Mouse (Mus musculus) limb, embryonic 14.5 days (tissue): ENCODE measurements around the gene Gm11937. TPM values are rescaled to one million over a fixed set of nuclear protein-coding genes. Genes with fewer than 3 reads are reported as not detected.
"Not testable (repeated sequence)": the region's sequence is repeated elsewhere in the genome, so short reads cannot be mapped to it uniquely, and the experiment has no call there.

ENCODE experiments used
- ATAC-seq: fragments of 200-750 bp; cut with Nextera tagmentation; 2 replicates; pipeline ENCODE4 v1.8.0; 2017; ENCODE audit warnings: low read depth, moderate number of reproducible peaks, moderate TSS enrichment; ENCODE audit not compliant: low FRiP score
- DNase-seq: peaks from one replicate; pipeline ENCODE4 v3.0.0-alpha.2; 2015; ENCODE audit warnings: low spot score
- H3K27ac ChIP-seq: fragments of 300-500 bp; sonication (generic); replicated peaks from 2 replicates; pipeline ENCODE4 v1.5.1; 2014; ENCODE audit warnings: low read depth, mild to moderate bottlenecking, low read length, moderate library complexity, mixed read lengths
- H3K27me3 ChIP-seq: fragments of 300-500 bp; sonication (generic); 2 replicates; pipeline ENCODE4 v1.6.1; 2014; ENCODE audit warnings: low read length, mixed read lengths; ENCODE audit not compliant: control insufficient read depth, insufficient read depth
- H3K36me3 ChIP-seq: fragments of 300-500 bp; sonication (generic); 2 replicates; pipeline ENCODE4 v1.6.1; 2014; ENCODE audit warnings: mild to moderate bottlenecking, low read length, moderate library complexity, mixed read lengths; ENCODE audit not compliant: control insufficient read depth, insufficient read depth
- H3K4me1 ChIP-seq: fragments of 300-500 bp; sonication (generic); 2 replicates; pipeline ENCODE4 v1.6.1; 2014; ENCODE audit warnings: antibody characterized with exemption, low read length, mixed read lengths; ENCODE audit not compliant: control insufficient read depth, insufficient read depth
- H3K4me2 ChIP-seq: fragments of 300-500 bp; sonication (generic); replicated peaks from 2 replicates; pipeline ENCODE4 v1.6.1; 2014; ENCODE audit warnings: low read depth, mild to moderate bottlenecking, low read length, moderate library complexity; ENCODE audit not compliant: severe bottlenecking
- H3K4me3 ChIP-seq: fragments of 300-500 bp; sonication (generic); replicated peaks from 2 replicates; pipeline ENCODE4 v1.5.1; 2014; ENCODE audit warnings: low read length
- H3K9ac ChIP-seq: fragments of 300-500 bp; sonication (generic); 2 replicates; pipeline ENCODE4 v1.6.1; 2014; ENCODE audit warnings: mild to moderate bottlenecking, low read depth, low read length, moderate library complexity; ENCODE audit not compliant: severe bottlenecking
- H3K9me3 ChIP-seq: fragments of 300-500 bp; sonication (generic); 2 replicates; pipeline ENCODE4 v1.6.1; 2016; ENCODE audit warnings: low read length; ENCODE audit not compliant: control insufficient read depth
- POLR2A ChIP-seq: fragments of 200-500 bp; IDR thresholded peaks from 2 replicates; pipeline ENCODE4 v1.8.0; 2012; ENCODE audit warnings: inconsistent platforms, mild to moderate bottlenecking, moderate library complexity, borderline replicate concordance; ENCODE audit not compliant: insufficient read depth, insufficient read length; ENCODE audit errors: extremely low read depth
- WGBS: fragments of 180-500 bp; shearing (Covaris S2); extraction: QIAGEN DNeasy Blood & Tissue Kit; methylation state at CpG from one replicate; pipeline ENCODE4 v1.1.7; 2014; 5-methylcytosine and 5-hydroxymethylcytosine counted together
- polyA plus RNA-seq, 2 experiments: library from polyadenylated mRNA; depleted of rRNA in 1 of 2; stranded (reverse) in 1 of 2; unstranded in 1 of 2; fragments of >200 nt; fragmentation: Nextera tagmentation in 1 of 2; extraction: Ambion mirVana in 1 of 2; gene quantifications; 2 replicates each; pipeline versions ENCODE4 v1.2.1 to v1.2.3; 2012 to 2014

The Gm11937 gene
- polyA plus RNA-seq, 2 experiments, result not detected

- Histone ChIP-seq H3K36me3 (no peaks in the 10 kb centered on the region), H3K4me2 (no peak overlapping the region), H3K4me1 (no peaks in the 10 kb centered on the region), H3K9me3 (no peaks in the 10 kb centered on the region), H3K27ac (no peak overlapping the region), H3K27me3 (no peaks in the 10 kb centered on the region), H3K9ac (no peak overlapping the region), H3K4me3 (no peak overlapping the region)
- DNase-seq, result no peak
- WGBS, result 76% methylated on average over 3 of the region's 3 CpGs
- TF ChIP-seq POLR2A, result no peak
- ATAC-seq, result no peak
These were observed 20.9 kb upstream of the Gm11937 start for GRCm38 (mm10) chr11:99630890-99631289.

- no peak within 1 kb of the TSS for H3K27ac ChIP-seq
- no peak within 1 kb of the TSS for H3K4me2 ChIP-seq
- H3K27me3 ChIP-seq, result no peaks in the 10 kb centered on the region
- H3K4me3 ChIP-seq, result no peak within 1 kb of the TSS
- ATAC-seq (no peak), DNase-seq (no peak)
- H3K9ac ChIP-seq, result no peak within 1 kb of the TSS
- TF ChIP-seq POLR2A, result no peak
- WGBS, result 77% methylated on average over 4 of the region's 4 CpGs
- H3K4me1 ChIP-seq, result no peaks in the 10 kb centered on the region
- H3K9me3 ChIP-seq, result no peaks in the 10 kb centered on the region
- no peaks in the 10 kb centered on the region for H3K36me3 ChIP-seq
These were observed 18.1 kb upstream of the Gm11937 start, which contains the start of gene Krtap4-1 for GRCm38 (mm10) chr11:99628138-99628537. Krtap4-1 (minus strand) TSS chr11:99628238.

- Histone ChIP-seq H3K36me3 (no peaks in the 10 kb centered on the region), H3K9ac (no peak within 1 kb of the TSS), H3K4me2 (no peak within 1 kb of the TSS), H3K27me3 (no peaks in the 10 kb centered on the region), H3K4me3 (no peak within 1 kb of the TSS), H3K27ac (no peak within 1 kb of the TSS), H3K4me1 (no peaks in the 10 kb centered on the region), H3K9me3 (no peaks in the 10 kb centered on the region)
- ATAC-seq (no peak), DNase-seq (no peak)
- no peak for TF ChIP-seq POLR2A
- 74% methylated on average over 2 of the region's 2 CpGs for WGBS
These were observed 10.3 kb upstream of the Gm11937 start, which contains the start of gene Gm11562 for GRCm38 (mm10) chr11:99620335-99620734. Gm11562 (minus strand) TSS chr11:99620435.

GRCm38 (mm10) chr11:99614796-99615363 lies 4.9 kb upstream of the Gm11937 start, which contains the start of gene Krtap2-4:
Krtap2-4 (minus strand) TSS chr11:99614846.
- Histone ChIP-seq H3K9ac (no peak within 1 kb of the TSS), H3K4me3 (no peak within 1 kb of the TSS), H3K4me1 (no peaks in the 10 kb centered on the region), H3K27ac (no peak within 1 kb of the TSS), H3K9me3 (no peaks in the 10 kb centered on the region), H3K27me3 (no peaks in the 10 kb centered on the region), H3K36me3 (no peaks in the 10 kb centered on the region), H3K4me2 (no peak within 1 kb of the TSS)
- no peak for DNase-seq
- ATAC-seq, result no peak
- TF ChIP-seq POLR2A, result no peak
- 72% methylated on average over 3 of the region's 3 CpGs for WGBS

DNA sequence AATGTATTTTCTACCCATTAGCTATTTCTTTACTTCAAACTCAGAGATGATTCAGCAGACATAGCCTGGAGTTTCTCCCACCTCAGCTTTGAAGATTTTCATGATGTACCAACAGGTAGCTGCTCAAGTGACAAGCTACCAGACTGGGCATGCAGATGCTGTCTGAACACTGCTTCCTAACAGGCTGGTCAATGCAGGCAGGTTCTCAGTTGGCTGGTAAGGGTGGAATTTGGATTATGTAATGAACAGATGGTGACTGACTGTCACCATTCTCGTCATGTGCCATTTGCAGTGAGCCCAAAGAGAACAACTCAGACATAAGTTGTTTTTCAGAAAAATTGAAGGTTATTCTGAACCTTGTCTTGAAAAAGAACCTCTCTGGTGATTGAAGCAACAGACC lies 863 bp downstream of the Gm11937 start:
- WGBS, result 58% methylated on average over 1 of the region's 1 CpGs

DNA sequence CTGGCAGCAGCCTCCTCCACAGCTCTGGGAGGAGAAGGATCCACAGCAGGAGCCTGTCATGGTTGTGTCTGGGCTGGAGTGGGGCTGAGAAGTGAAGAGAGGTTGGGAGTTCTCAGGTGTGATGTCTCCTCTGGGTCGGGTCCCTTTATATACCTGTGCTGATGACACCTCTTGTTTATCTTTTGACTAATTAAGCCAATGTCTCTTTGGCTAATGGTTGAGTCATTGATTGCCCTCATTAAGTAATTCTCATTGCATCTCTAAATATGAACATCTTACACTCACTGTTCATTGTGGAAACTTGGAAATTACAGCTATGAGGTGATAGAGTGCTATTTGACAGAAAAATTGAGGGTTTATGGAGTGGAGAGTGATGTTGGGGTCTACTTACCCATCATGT lies 6.8 kb downstream of the Gm11937 start, which contains the start of gene Gm11938:
Gm11938 (minus strand) TSS at position 101 of the 400 bp plus-strand sequence.
- H3K4me1 ChIP-seq, H3K4me2 ChIP-seq, H3K4me3 ChIP-seq, H3K36me3 ChIP-seq, H3K9me3 ChIP-seq, H3K27me3 ChIP-seq, H3K9ac ChIP-seq, ATAC-seq, H3K27ac ChIP-seq, DNase-seq: not testable (repeated sequence)
- whole genome bisulfite sequencing, result 48% methylated on average over 1 of the region's 1 CpGs

More for the DNA sequence above, 863 bp downstream of the Gm11937 start:
- Histone ChIP-seq H3K27me3 (no peaks in the 10 kb centered on the region), H3K9me3 (no peaks in the 10 kb centered on the region), H3K4me3 (no peak overlapping the region), H3K4me2 (no peak overlapping the region), H3K36me3 (no peaks in the 10 kb centered on the region), H3K9ac (no peak overlapping the region), H3K27ac (no peak overlapping the region), H3K4me1 (no peaks in the 10 kb centered on the region)
- ATAC-seq, result no peak
- DNase-seq, result no peak
- no peak for TF ChIP-seq POLR2A

GRCm38 (mm10) chr11:99597742-99598141 lies 12.2 kb downstream of the Gm11937 start, which contains the start of gene Krtap9-3:
Krtap9-3 (minus strand) TSS chr11:99598105.
- H3K27me3 ChIP-seq, ATAC-seq, H3K9me3 ChIP-seq, H3K36me3 ChIP-seq, H3K4me1 ChIP-seq, H3K27ac ChIP-seq, H3K4me2 ChIP-seq, DNase-seq, H3K9ac ChIP-seq, H3K4me3 ChIP-seq: not testable (repeated sequence)
- 65% methylated on average over 5 of the region's 6 CpGs for WGBS
